Mouse (Mus musculus): ENCODE data around the gene Dmwd. TPM values are rescaled to one million over a fixed set of nuclear protein-coding genes. Genes with fewer than 3 reads are reported as not detected.

The Dmwd gene
- total and polyA plus RNA-seq, 3 experiments: 47.8 to 70.9 (median 54.9) TPM

DNA sequence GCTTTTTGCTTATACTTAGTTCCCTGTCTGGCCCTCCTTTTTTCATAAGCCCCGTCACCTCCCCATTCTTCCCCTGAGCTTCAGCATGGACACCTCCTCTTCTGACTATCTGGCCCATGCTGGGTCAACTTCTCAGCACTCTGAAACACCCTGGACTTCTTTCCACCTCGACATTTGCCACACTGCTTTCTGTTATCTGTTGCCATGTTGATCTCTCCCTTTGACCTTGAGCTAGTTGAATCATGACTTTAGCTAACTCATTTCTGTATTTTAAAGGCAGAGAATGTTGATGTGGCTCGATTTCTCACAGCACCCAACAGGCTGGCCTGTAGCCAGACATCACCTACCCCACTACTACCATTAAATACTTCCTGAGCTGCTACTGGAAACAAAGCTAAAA, 31.4 kb downstream of the Dmwd start:
- Histone ChIP-seq H3K4me3 (no peak overlapping the region), H3K79me2 (replicated peaks; ENCODE audit: control insufficient read depth, insufficient read depth, low read length) (no peaks in the 10 kb centered on the region), H3K27ac (no peak overlapping the region), H3K9ac (ENCODE audit: low read depth, low read length) (no peak overlapping the region), H3K4me1 (ENCODE audit: control insufficient read depth, insufficient read depth, low read length) (no peaks in the 10 kb centered on the region), H3K36me3 (ENCODE audit: control insufficient read depth, insufficient read depth, low read length) (no peaks in the 10 kb centered on the region), H3K27me3 (ENCODE audit: control insufficient read depth, insufficient read depth, low read length) (no peaks in the 10 kb centered on the region)
- intact Hi-C loops (cut with DNase I): no loop called here
- WGBS: 28% methylated on average over 3 of the region's 3 CpGs
- TF ChIP-seq EP300 (IDR thresholded peaks at IDR 0.05; ENCODE audit: insufficient read depth, low read depth, low read length) (no peak), POLR2A (IDR thresholded peaks at IDR 0.05; ENCODE audit: insufficient read depth, low read depth, low read length) (no peak), CTCF (IDR thresholded peaks at IDR 0.05) (no peak)
- no peak for DNase-seq

DNA sequence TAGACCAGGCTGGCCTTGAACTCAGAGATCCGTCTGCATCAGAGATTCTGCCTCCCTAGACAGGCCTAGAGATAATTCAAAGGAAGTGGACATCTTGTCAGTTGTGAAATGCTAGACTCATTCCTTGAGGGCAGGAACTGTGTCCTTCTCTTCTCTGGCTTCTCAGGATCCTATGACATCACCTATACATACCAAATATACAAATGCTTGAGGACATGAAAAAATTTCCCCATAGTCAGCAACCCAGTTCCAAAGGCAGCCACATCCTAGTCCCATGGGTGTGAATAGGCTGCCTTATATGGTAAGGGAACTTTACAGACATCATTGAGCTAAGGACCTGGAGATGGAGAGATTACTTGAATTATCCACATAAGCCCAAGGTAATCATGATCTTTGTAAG, 33.5 kb downstream of the Dmwd start:
- H3K27me3 ChIP-seq (ENCODE audit: control insufficient read depth, insufficient read depth, low read length): no peaks in the 10 kb centered on the region
- TF ChIP-seq CTCF (IDR thresholded peaks at IDR 0.05) (no peak), EP300 (IDR thresholded peaks at IDR 0.05; ENCODE audit: insufficient read depth, low read depth, low read length) (no peak), POLR2A (IDR thresholded peaks at IDR 0.05; ENCODE audit: insufficient read depth, low read depth, low read length) (no peak)
- no peaks in the 10 kb centered on the region for H3K4me1 ChIP-seq (ENCODE audit: control insufficient read depth, insufficient read depth, low read length)
- DNase-seq: no peak
- H3K4me3 ChIP-seq: no peak overlapping the region
- H3K27ac ChIP-seq: no peak overlapping the region
- H3K9ac ChIP-seq (ENCODE audit: low read depth, low read length): no peak overlapping the region
- intact Hi-C loops (cut with DNase I): no loop called here
- no peaks in the 10 kb centered on the region for H3K36me3 ChIP-seq (ENCODE audit: control insufficient read depth, insufficient read depth, low read length)
- no peaks in the 10 kb centered on the region for H3K79me2 ChIP-seq (replicated peaks; ENCODE audit: control insufficient read depth, insufficient read depth, low read length)
- WGBS: 94% methylated on average over 1 of the region's 1 CpGs

DNA sequence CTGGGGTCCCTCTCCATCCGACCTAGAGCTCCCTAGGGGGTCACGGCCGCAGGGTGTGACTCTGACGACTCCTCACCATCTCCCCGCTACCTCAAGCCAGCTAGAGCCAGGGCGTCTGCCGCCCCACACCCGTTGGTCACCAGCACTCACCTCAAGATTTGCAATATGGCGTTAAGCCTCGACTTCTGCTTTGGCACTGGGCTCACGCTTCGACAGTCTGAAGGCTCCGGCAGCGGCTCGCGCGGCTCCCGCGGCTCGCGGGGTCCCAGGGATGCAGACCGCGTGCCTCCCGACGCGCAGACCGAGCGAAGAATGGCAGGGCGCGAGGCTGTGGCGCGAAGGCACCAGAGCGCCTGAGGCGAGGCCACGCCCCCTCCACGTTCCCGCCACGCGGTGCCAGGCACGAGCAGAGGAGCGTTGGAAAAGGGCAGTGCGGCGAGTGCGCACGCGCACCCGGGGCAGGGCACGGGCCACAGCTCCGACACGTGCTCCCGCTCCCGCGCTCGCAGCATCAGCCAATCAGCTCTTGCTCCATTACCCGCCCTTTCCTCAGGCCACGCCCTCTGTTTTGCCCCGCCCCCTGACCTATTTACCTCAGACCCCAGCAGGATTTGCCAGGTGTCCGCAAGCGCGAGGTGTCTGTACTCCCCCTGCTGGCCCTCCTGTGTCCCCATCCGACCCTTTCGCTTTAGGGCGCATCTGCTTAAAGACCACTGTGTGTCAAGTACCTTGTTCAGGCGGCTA, 42.2 kb downstream of the Dmwd start, which contains the start of gene Gm4969:
Gene Gm4969 (minus strand): TSS at position 341 of the 744 bp plus-strand sequence.
- Histone ChIP-seq H3K27me3 (ENCODE audit: control insufficient read depth, insufficient read depth, low read length) (no peaks in the 10 kb centered on the region), H3K36me3 (ENCODE audit: control insufficient read depth, insufficient read depth, low read length) (no peaks in the 10 kb centered on the region; the same call in 1 of the 2 replicates), H3K9ac (ENCODE audit: low read depth, low read length) (no peak within 1 kb of the TSS), H3K4me3 (peak within 1 kb of the TSS; percentile 26), H3K79me2 (replicated peaks; ENCODE audit: control insufficient read depth, insufficient read depth, low read length) (peaks cover 5% of the 10 kb centered on the region), H3K27ac (no peak within 1 kb of the TSS), H3K4me1 (ENCODE audit: control insufficient read depth, insufficient read depth, low read length) (peaks cover 4% of the 10 kb centered on the region)
- 20% methylated on average over 64 of the region's 64 CpGs for WGBS
- intact Hi-C loops (cut with DNase I): no loop called here
- peak; percentile 57 to 60 for DNase-seq
- TF ChIP-seq POLR2A (IDR thresholded peaks at IDR 0.05; ENCODE audit: insufficient read depth, low read depth, low read length) (no peak), EP300 (IDR thresholded peaks at IDR 0.05; ENCODE audit: insufficient read depth, low read depth, low read length) (no peak), CTCF (IDR thresholded peaks at IDR 0.05) (peak; percentile 40)

DNA sequence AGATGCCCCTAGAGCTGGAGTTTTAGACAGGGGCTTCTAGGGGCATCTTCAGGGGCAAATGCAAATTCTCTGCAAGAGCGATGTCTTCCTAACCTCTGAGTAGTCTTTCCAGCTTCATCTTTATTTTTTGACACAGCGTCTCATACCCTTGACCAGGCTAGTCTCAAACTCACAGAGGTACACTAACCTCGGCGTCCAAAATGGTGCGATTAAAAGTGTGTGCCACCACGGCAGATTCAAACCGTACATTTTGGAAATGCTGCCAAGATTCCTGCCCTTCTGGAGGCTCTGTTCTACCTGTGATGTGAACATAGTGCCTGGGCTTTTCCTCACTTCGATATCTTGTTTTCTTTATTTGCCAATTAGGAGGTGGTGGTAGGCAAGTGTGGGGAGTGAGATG, 43.1 kb downstream of the Dmwd start:
- intact Hi-C loops (cut with DNase I): no loop called here
- no peak overlapping the region for H3K4me3 ChIP-seq
- no peak for TF ChIP-seq CTCF (IDR thresholded peaks at IDR 0.05)
- no peak for TF ChIP-seq EP300 (IDR thresholded peaks at IDR 0.05; ENCODE audit: insufficient read depth, low read depth, low read length)
- no peak for TF ChIP-seq POLR2A (IDR thresholded peaks at IDR 0.05; ENCODE audit: insufficient read depth, low read depth, low read length)
- no peak overlapping the region for H3K9ac ChIP-seq (ENCODE audit: low read depth, low read length)
- no peak overlapping the region for H3K27ac ChIP-seq
- WGBS: 91% methylated on average over 8 of the region's 8 CpGs
- no peaks in the 10 kb centered on the region for H3K27me3 ChIP-seq (ENCODE audit: control insufficient read depth, insufficient read depth, low read length)
- no peaks in the 10 kb centered on the region; the same call in 1 of the 2 replicates for H3K36me3 ChIP-seq (ENCODE audit: control insufficient read depth, insufficient read depth, low read length)
- peak in 1 of 2 experiments; percentile 14 for DNase-seq
- H3K79me2 ChIP-seq (replicated peaks; ENCODE audit: control insufficient read depth, insufficient read depth, low read length): peaks cover 5% of the 10 kb centered on the region
- peaks cover 4% of the 10 kb centered on the region for H3K4me1 ChIP-seq (ENCODE audit: control insufficient read depth, insufficient read depth, low read length)

DNA sequence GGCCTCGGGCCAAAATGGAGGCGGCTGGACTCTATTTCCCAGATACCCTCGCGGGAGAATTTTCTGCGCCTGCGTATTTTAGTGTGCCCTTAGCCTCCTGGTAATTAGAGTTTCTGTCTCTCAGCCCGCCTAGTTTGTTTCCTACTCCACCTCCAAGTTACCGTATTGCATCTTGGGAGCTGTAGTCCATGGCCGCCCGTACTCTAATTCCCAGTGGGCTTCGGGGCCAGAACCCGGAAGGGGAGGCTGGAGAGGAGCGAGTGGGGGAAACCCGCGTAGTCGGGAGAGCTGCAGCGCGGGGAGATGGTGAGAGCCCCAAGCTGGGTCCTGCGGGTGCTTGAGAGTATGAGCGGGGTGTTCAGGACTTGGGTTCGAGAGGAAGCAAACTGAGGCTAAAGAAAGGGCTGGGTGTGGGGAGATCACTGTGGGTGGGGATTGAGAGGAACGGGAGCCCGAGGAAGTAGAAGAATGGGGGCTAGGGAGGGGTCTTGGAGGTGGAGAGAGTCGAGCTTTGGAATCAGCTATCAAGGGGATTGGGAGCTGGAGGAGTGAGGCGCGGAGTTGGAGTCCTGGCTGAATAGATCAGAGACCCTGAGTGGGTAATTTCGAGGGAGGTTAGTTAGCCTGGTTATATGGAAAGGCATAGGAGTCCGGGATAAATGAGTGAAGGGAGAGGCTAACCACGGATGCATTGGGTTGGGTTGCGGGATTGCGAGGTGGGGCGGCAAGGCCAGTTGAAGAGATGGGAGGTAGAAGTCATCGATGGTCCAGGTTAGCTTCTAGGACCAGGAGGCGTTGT, 43.8 kb downstream of the Dmwd start, which contains the start of gene Fbxo46:
Gene Fbxo46 (plus strand): TSS at position 229 of the 799 bp plus-strand sequence.
- intact Hi-C loops (cut with DNase I): loop anchor here (1.0 to 2.0 kb wide), 2 partner anchors 10 to 95 kb away; partner anchors contain the start of gene Sympk
- peak; percentile 92 to 95 for DNase-seq
- Histone ChIP-seq H3K4me3 (peak within 1 kb of the TSS; percentile 86), H3K27me3 (ENCODE audit: control insufficient read depth, insufficient read depth, low read length) (no peaks in the 10 kb centered on the region), H3K9ac (ENCODE audit: low read depth, low read length) (peak within 1 kb of the TSS; percentile 58), H3K36me3 (ENCODE audit: control insufficient read depth, insufficient read depth, low read length) (no peaks in the 10 kb centered on the region; the same call in 1 of the 2 replicates), H3K4me1 (ENCODE audit: control insufficient read depth, insufficient read depth, low read length) (peaks cover 4% of the 10 kb centered on the region), H3K79me2 (replicated peaks; ENCODE audit: control insufficient read depth, insufficient read depth, low read length) (peaks cover 5% of the 10 kb centered on the region), H3K27ac (peak within 1 kb of the TSS; percentile 84)
- WGBS: 2% methylated on average over 34 of the region's 34 CpGs
- TF ChIP-seq CTCF (IDR thresholded peaks at IDR 0.05): no peak
- TF ChIP-seq EP300 (IDR thresholded peaks at IDR 0.05; ENCODE audit: insufficient read depth, low read depth, low read length): 0 out of 2 replicates have a peak, but pooled peaks have one; percentile 39
- peak; percentile 94 for TF ChIP-seq POLR2A (IDR thresholded peaks at IDR 0.05; ENCODE audit: insufficient read depth, low read depth, low read length)
